Mouse (Mus musculus): ENCODE measurements around the gene Abhd17c.

GRCm38 (mm10) chr7:84166721-84167419, 15.2 kb upstream of the Abhd17c start:
- TF ChIP-seq CTCF (conservative IDR thresholded peaks at IDR 0.05; ENCODE audit: insufficient read depth, insufficient read length, low read depth, low read length) (no peak), POLR2A (IDR thresholded peaks at IDR 0.05; ENCODE audit: low read depth, low read length) (no peak)
